8 mouse cellular contexts compared by ENCODE assay signal in genomic region chr2:153526850-153527530, GRCm38 (mm10). TPM values are rescaled to one million over a fixed set of nuclear protein-coding genes. Genes with fewer than 3 reads are reported as not detected.
DNase-seq lines count a peak whose midpoint lies in the region; ATAC-seq and TF ChIP-seq lines count a peak whose summit lies in the region.
"Had no signal": no experiment of that assay in that cellular context is flagged by ENCODE, and none has a peak within 500 bp of the region (broad histone marks: within the 10 kb centered on the region; RNA-seq: fewer than 3 reads in every experiment).

No protein-coding gene starts in this region.

- H3K4me1 ChIP-seq in forebrain, embryonic 11.5 days (replicated peaks; ENCODE audit: control insufficient read depth, insufficient read depth, low read length): peaks cover 17% of the 10 kb centered on the region
- peaks cover 17% of the 10 kb centered on the region for H3K4me1 ChIP-seq in limb, embryonic 11.5 days (ENCODE audit: control insufficient read depth, insufficient read depth, low read length)
- H3K4me1 ChIP-seq in neural tube, embryonic 15.5 days: peaks cover 50% of the 10 kb centered on the region
- H3K4me1 ChIP-seq in lung, postnatal 0 days (ENCODE audit: insufficient read depth, low read depth, low read length): 0 out of 2 replicates have a peak, but pooled peaks cover 4% of the 10 kb centered on the region

- peaks cover 10% of the 10 kb centered on the region for H3K27me3 ChIP-seq in forebrain, embryonic 11.5 days (ENCODE audit: control insufficient read depth, insufficient read depth, low read length)
- peaks cover 38% of the 10 kb centered on the region for H3K27me3 ChIP-seq in limb, embryonic 11.5 days (ENCODE audit: control insufficient read depth, insufficient read depth, low read length)
- H3K27me3 ChIP-seq in neural tube, embryonic 15.5 days (replicated peaks): no peaks in the 10 kb centered on the region
- peaks cover 10% of the 10 kb centered on the region for H3K27me3 ChIP-seq in lung, postnatal 0 days (replicated peaks; ENCODE audit: insufficient read depth, low read length)

- peak overlapping the region; percentile 95; the same call in 1 of the 2 replicates for H3K27ac ChIP-seq in layer of hippocampus, adult 2 months
- peak overlapping the region; percentile 60; the same call in 1 of the 2 replicates for H3K27ac ChIP-seq in forebrain, embryonic 11.5 days (ENCODE audit: low read depth, low read length)
- H3K27ac ChIP-seq in limb, embryonic 11.5 days (replicated peaks; ENCODE audit: low read depth, low read length): no peak overlapping the region
- peak overlapping the region; percentile 81 for H3K27ac ChIP-seq in neural tube, embryonic 15.5 days (replicated peaks)
- H3K27ac ChIP-seq in lung, postnatal 0 days (ENCODE audit: low read length): no peak overlapping the region

- H3K9ac ChIP-seq in forebrain, embryonic 11.5 days (ENCODE audit: low read length): no peak overlapping the region
- no peak overlapping the region for H3K9ac ChIP-seq in limb, embryonic 11.5 days (ENCODE audit: low read length)
- H3K9ac ChIP-seq in neural tube, embryonic 15.5 days (replicated peaks): peak overlapping the region; percentile 72; the same call in 1 of the 2 replicates
- H3K9ac ChIP-seq in lung, postnatal 0 days (replicated peaks; ENCODE audit: low read depth): no peak overlapping the region

- TF ChIP-seq CTCF in layer of hippocampus, adult 2 months (conservative IDR thresholded peaks at IDR 0.05): no peak
- no peak for TF ChIP-seq CTCF in lung, postnatal 0 days (IDR thresholded peaks at IDR 0.05)

- 58% methylated on average over 9 of the region's 9 CpGs for WGBS in forebrain, embryonic 11.5 days
- WGBS in limb, embryonic 11.5 days: 55% methylated on average over 9 of the region's 9 CpGs
- 30% methylated on average over 9 of the region's 9 CpGs for WGBS in neural tube, embryonic 15.5 days
- WGBS in lung, postnatal 0 days: 52% methylated on average over 9 of the region's 9 CpGs

- ATAC-seq in forebrain, embryonic 11.5 days (replicated peaks; ENCODE audit: low FRiP score): no peak
- no peak for ATAC-seq in limb, embryonic 11.5 days (ENCODE audit: insufficient number of reproducible peaks, low FRiP score, low TSS enrichment, low read depth)
- no peak for ATAC-seq in neural tube, embryonic 15.5 days (ENCODE audit: low FRiP score)
- ATAC-seq in lung, postnatal 0 days: no peak

- peak overlapping the region; percentile 100; the same call in 1 of the 2 replicates for H3K4me2 ChIP-seq in forebrain, embryonic 11.5 days (ENCODE audit: low read depth, low read length, severe bottlenecking)
- H3K4me2 ChIP-seq in limb, embryonic 11.5 days (ENCODE audit: low read depth, severe bottlenecking): 0 out of 2 replicates have a peak overlapping the region, but pooled peaks have one; percentile 99
- H3K4me2 ChIP-seq in neural tube, embryonic 15.5 days: peak overlapping the region; percentile 97
- H3K4me2 ChIP-seq in lung, postnatal 0 days (replicated peaks; ENCODE audit: low read depth, low read length): no peak overlapping the region

- no peaks in the 10 kb centered on the region for H3K36me3 ChIP-seq in forebrain, embryonic 11.5 days (ENCODE audit: control insufficient read depth, insufficient read depth, low read length)
- H3K36me3 ChIP-seq in limb, embryonic 11.5 days (ENCODE audit: control insufficient read depth, insufficient read depth, low read length): no peaks in the 10 kb centered on the region
- no peaks in the 10 kb centered on the region for H3K36me3 ChIP-seq in neural tube, embryonic 15.5 days
- H3K36me3 ChIP-seq in lung, postnatal 0 days (ENCODE audit: insufficient read depth, low read length): no peaks in the 10 kb centered on the region

- no peak for TF ChIP-seq EP300 in lung, postnatal 0 days (IDR thresholded peaks at IDR 0.05)

- peak overlapping the region; percentile 89 for H3K4me3 ChIP-seq in layer of hippocampus, adult 2 months
- peak overlapping the region; percentile 74; the same call in 1 of the 2 replicates for H3K4me3 ChIP-seq in forebrain, embryonic 11.5 days (ENCODE audit: low read depth, low read length)
- H3K4me3 ChIP-seq in limb, embryonic 11.5 days (ENCODE audit: low read depth, low read length): no peak overlapping the region; the same call in 1 of the 2 replicates
- peak overlapping the region; percentile 85 for H3K4me3 ChIP-seq in neural tube, embryonic 15.5 days (replicated peaks)
- H3K4me3 ChIP-seq in lung, postnatal 0 days (ENCODE audit: low read depth, low read length): no peak overlapping the region

- no peaks in the 10 kb centered on the region for H3K9me3 ChIP-seq in forebrain, embryonic 11.5 days (ENCODE audit: control insufficient read depth, low read length)
- no peaks in the 10 kb centered on the region for H3K9me3 ChIP-seq in limb, embryonic 11.5 days (ENCODE audit: control insufficient read depth, low read length)
- H3K9me3 ChIP-seq in neural tube, embryonic 15.5 days (replicated peaks): no peaks in the 10 kb centered on the region
- no peaks in the 10 kb centered on the region for H3K9me3 ChIP-seq in lung, postnatal 0 days (ENCODE audit: low read length)

- no peak for DNase-seq in layer of hippocampus, adult 2 months (ENCODE audit: low spot score in 2 of 2)
- no peak for DNase-seq in layer of hippocampus, adult 9-11 months
- DNase-seq in forebrain, embryonic 11.5 days (ENCODE audit: low spot score): no peak
- no peak for DNase-seq in limb, embryonic 11.5 days (ENCODE audit: low spot score)
- no peak for DNase-seq in lung, postnatal 0 days (ENCODE audit: low spot score)
- DNase-seq in ovary, postnatal 10 days (ENCODE audit: low spot score): no peak

RNA-seq across cellular contexts. Expression of gene Nol4l, which starts 2.8 kb away (rescaled TPM):
- 10 to 100 TPM; 47.6 to 52.1 TPM for total RNA-seq in layer of hippocampus, adult 2 months (2021)
- 25.6 and 26.2 TPM in 2 replicates for polyA plus RNA-seq in forebrain, embryonic 11.5 days (2014; fragmentation: Nextera tagmentation; extraction: Ambion mirVana)
- 14.0 and 15.1 TPM in 2 replicates for polyA plus RNA-seq in limb, embryonic 11.5 days (2014; fragmentation: Nextera tagmentation; extraction: Ambion mirVana)
- 31.4 and 36.1 TPM in 2 replicates for polyA plus RNA-seq in neural tube, embryonic 15.5 days (2015; fragmentation: Nextera tagmentation; extraction: Ambion mirVana)
- polyA plus RNA-seq in lung, postnatal 0 days (2015; fragmentation: Nextera tagmentation; extraction: Ambion mirVana): 8.3 and 9.9 TPM in 2 replicates

RNA-seq across cellular contexts. Expression of gene 4930404H24Rik, which starts 34.4 kb away (rescaled TPM):
- not detected for total RNA-seq in layer of hippocampus, adult 2 months (2021)
- not detected in 2 replicates for polyA plus RNA-seq in forebrain, embryonic 11.5 days (2014; fragmentation: Nextera tagmentation; extraction: Ambion mirVana)
- polyA plus RNA-seq in limb, embryonic 11.5 days (2014; fragmentation: Nextera tagmentation; extraction: Ambion mirVana): not detected in 2 replicates
- not detected in 2 replicates for polyA plus RNA-seq in neural tube, embryonic 15.5 days (2015; fragmentation: Nextera tagmentation; extraction: Ambion mirVana)
- not detected in 2 replicates for polyA plus RNA-seq in lung, postnatal 0 days (2015; fragmentation: Nextera tagmentation; extraction: Ambion mirVana)
- total RNA-seq: liver, adult 2 months had no signal
- polyA plus RNA-seq: liver, adult 2 months had no signal

Comparison
In these comparisons a context has a peak if more than half of its experiments do, and no peak if none do; other contexts are left out.
1. H3K27ac ChIP-seq: peak in layer of hippocampus, adult 2 months (single experiment), forebrain, embryonic 11.5 days (single experiment) and neural tube, embryonic 15.5 days (single experiment); none in limb, embryonic 11.5 days (single experiment) and lung, postnatal 0 days (single experiment).
2. H3K4me3 ChIP-seq: peak in layer of hippocampus, adult 2 months (single experiment), forebrain, embryonic 11.5 days (single experiment) and neural tube, embryonic 15.5 days (single experiment); none in limb, embryonic 11.5 days (single experiment) and lung, postnatal 0 days (single experiment).